Mouse (Mus musculus) heart, postnatal 10 days (tissue): Measurements from ENCODE around the gene Car1. TPM values are rescaled to one million over a fixed set of nuclear protein-coding genes. Genes with fewer than 3 reads are reported as not detected.
"Not testable (repeated sequence)": the region's sequence is repeated elsewhere in the genome, so short reads cannot be mapped to it uniquely, and the experiment has no call there.

Experiments
- DNase-seq, 2 experiments: peaks; one replicate each; pipeline ENCODE4 v3.0.0; 2021
- intact Hi-C: fragments of 180-260 bp; cut with DNase I; formaldehyde crosslinking; loops from one replicate; pipeline ENCODE4 v1.15.1; 2025
- total RNA-seq, 2 experiments: library from RNA; stranded (reverse); gene quantifications; 2 replicates each; pipeline ENCODE4 v1.2.3; 2021

Gene Car1
- total RNA-seq, 2 experiments from 2014 or later: not detected

DNA sequence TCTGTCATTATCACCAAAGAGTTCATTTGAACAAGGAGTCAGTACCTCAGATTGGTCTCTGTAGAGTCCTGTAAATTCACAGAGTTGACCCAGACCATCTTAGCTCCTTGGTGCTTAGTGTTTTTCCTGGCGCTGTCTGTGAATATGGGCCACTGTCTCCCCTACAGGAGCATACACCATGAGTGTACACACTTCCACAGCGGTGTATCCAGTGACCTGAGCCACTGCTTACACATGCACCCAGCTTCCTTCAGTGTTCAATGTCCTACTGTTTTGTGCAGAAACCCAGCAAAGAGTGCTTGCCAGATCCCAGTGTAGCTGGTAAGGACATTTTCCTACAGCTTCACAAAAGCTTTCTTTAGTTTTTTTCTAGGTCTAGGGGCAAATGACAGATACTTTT lies 22.8 kb downstream of the Car1 start:
- intact Hi-C loops: no loop called here

DNA sequence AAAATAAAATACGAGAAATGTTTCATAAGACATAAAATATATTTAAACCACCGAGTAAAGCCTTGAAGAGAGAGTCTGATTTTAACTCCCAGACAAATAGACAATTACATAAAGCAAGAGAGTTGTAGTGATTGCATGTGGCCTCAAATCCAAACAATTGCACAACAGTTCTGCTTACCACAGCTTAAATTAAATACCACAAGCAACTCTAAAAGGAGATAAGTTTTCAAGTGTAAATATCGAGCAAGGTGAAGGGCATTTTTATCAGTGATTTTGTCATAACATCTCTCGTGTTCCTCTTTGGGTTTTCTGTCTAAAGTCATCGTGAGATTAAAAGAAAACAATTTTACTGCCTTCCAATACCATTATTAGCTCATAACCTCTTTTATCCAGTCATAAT lies 25.0 kb downstream of the Car1 start:
- intact Hi-C loops: loop anchor here (5.0 kb wide), 1 partner anchor 81 kb away; no protein-coding TSS in a partner anchor

More for the DNA sequence above, 22.8 kb downstream of the Car1 start:
- no peak for DNase-seq

DNA sequence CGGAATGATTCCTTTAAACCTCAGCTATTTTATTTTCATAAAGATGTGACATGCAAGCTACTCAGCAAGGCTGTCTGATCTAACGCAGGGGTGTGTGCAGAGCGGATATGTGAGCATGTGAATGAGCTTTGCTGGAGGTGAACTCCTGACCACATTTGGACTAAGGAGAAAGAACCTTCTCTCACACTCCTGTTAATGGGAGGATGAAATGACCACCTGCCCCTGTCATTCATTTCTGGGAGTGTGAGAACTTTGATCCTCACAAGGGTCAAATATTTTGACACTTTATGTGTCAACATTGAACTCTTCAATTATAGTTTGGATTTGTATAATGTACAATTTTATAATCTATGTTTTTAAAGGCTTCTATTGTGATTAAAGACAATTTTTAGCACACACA lies 25.8 kb downstream of the Car1 start:
- intact Hi-C loops: loop anchor here (5.0 kb wide), 1 partner anchor 80 kb away; no protein-coding TSS in a partner anchor
- not testable (repeated sequence) for DNase-seq

More for the DNA sequence above, 25.0 kb downstream of the Car1 start:
- not testable (repeated sequence) for DNase-seq

GRCm38 (mm10) chr3:14780212-14780611 lies 28.0 kb downstream of the Car1 start:
- intact Hi-C loops: loop anchor here (5.0 kb wide), 1 partner anchor 78 kb away; no protein-coding TSS in a partner anchor

GRCm38 (mm10) chr3:14776497-14777162 lies 31.5 kb downstream of the Car1 start:
- intact Hi-C loops, DNase-seq: not testable (repeated sequence)

More at GRCm38 (mm10) chr3:14780212-14780611, 28.0 kb downstream of the Car1 start:
- no peak for DNase-seq

GRCm38 (mm10) chr3:14774539-14774938 lies 33.6 kb downstream of the Car1 start:
- intact Hi-C loops: loop anchor here (5.0 kb wide), 1 partner anchor 47 kb away; no protein-coding TSS in a partner anchor
- DNase-seq: not testable (repeated sequence)

DNA sequence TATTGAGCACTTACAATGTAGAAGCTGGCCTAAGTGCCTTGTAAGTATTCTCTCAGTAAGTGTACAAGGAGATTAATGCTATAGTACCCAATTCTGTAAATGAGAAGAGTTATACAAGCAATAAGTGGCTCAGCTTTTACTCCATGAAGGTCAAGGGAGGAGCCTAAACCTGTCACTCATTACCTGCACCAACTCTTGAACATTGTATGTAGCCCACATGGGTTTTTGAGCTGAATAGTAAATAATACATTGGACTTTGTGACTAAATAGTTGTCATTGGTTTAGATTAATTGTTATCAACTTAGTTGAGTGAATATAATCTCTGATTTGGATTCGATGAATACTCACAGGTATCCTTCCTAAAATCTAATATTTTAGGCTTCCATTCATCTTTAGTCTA lies 35.7 kb downstream of the Car1 start:
- intact Hi-C loops: loop anchor here (5.0 kb wide), 1 partner anchor 45 kb away; no protein-coding TSS in a partner anchor

DNA sequence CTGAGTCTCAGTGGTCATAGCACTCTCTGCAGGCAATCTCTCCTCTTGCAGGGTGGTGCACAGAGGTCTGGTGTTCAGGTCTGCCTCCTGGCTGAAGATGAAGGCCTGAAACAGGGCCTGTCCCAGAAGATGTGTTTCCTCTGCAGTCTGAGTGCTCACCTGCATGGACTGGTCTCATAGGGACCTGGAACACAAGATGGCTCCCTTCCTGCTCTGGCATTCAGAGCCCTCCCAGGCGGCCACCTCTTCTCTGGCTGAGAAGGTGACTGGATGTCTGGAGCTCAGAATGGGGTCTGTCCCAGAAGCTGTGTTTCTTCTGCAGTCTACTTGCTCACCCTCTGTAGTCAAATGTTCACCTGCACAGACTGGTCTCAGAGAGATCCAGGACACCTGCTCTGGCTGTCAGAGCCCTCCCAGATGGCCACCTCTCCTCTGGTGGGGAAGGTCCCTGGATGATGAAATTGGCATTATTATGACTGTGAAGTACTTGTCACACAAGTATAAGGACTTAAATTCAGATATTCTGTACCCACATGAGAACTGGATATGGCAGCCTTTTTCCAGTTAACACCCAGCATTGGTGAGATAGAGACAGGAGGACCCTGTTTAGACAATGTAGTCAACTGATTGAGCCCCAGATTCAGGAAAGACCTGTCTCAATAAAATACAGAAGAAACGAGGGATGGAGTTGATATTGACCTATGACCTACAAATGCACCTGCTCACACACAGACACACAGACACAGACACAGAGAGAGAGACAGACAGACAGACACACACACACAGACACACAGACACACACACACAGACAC lies 43.2 kb downstream of the Car1 start:
- DNase-seq: no peak
- intact Hi-C loops: no loop called here

More for the DNA sequence above, 35.7 kb downstream of the Car1 start:
- not testable (repeated sequence) for DNase-seq

DNA sequence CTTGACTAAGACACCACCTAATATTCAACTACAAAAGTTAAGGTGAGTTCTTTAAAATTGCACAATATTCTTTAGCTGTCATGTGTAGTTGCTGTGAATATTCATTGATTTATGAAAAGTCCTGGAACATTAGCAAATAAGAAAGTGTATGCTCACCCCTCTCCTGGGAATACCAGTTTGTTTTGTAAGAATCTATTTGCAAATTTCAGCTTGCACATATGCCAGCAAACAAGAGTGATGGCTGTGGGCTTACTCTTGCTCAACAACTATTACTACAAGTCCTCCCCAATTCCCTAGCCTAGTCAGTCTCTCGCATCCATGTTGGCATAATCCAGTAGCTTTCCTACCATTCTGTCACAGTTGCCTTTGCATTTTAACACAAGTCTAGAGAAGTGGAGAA lies 52.5 kb downstream of the Car1 start:
- intact Hi-C loops: no loop called here

GRCm38 (mm10) chr3:14746041-14746440 lies 62.1 kb downstream of the Car1 start:
- intact Hi-C loops: no loop called here
- no peak for DNase-seq

More for the DNA sequence above, 52.5 kb downstream of the Car1 start:
- no peak for DNase-seq

DNA sequence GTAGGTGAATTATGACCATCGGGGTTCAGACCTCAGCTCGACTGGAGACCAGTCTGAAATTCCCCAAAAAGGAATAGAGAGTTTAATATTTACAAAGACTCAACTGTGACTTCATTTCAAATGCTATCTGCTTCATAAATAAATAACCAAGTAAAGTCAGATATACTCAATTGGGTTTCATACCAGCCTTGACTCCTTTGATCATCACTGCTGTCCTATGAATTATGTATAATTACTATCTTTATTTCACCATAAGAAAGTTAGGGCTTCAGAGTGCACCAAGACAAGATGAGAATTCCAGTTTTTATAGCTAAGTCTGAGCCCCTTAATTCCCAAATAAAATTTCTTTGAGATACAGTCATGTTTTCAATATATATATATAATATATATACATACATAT lies 69.9 kb downstream of the Car1 start:
- no peak for DNase-seq
- intact Hi-C loops: no loop called here

DNA sequence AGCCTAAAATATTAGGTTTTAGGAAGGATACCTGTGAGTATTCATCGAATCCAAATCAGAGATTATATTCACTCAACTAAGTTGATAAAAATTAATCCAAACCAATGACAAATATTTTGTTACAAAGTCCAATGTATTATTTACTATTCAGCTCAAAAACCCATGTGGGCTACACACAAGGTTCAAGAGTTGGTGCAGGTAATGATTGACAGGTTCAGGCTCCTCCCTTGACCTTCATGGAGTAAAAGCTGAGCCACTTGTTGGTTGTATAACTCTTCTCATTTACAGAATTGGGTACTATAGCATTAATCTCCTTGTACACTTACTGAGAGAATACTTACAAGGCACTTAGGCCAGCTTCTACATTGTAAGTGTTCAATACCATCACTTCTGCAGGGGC lies 80.7 kb downstream of the Car1 start:
- not testable (repeated sequence) for DNase-seq
- intact Hi-C loops: loop anchor here (5.0 kb wide), 1 partner anchor 45 kb away; no protein-coding TSS in a partner anchor

DNA sequence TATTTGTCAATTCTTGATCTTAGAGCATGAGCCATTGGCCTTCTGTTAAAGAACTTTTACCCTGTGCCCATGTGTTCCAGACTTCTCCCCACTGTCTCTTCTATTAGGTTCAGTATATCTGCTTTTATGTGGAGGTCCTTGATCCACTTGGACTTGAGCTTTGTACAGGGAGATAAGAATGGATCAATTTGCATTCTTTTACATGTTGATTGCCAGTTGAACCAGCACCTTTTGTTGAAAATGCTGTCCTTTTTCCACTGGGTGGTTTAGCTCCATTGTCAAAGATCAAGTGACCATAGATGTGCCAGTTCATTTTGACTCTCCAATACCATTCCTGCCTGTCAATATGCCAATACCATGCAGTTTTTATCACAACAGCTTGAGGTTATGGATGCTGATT lies 82.7 kb downstream of the Car1 start:
- not testable (repeated sequence) for DNase-seq
- intact Hi-C loops: loop anchor here (5.0 kb wide), 1 partner anchor 47 kb away; no protein-coding TSS in a partner anchor

Other genes starting within 250 kb of the Car1 start
- 10 to 100 TPM; 83.2 to 93.7 TPM for gene 1810022K09Rik, start 197.1 kb downstream of the Car1 start, total RNA-seq
- gene Car13, start 166.6 kb downstream of the Car1 start, total RNA-seq: 1 to 10 TPM in 1 of 2 experiments, under 1 TPM in 1; 0.82 to 2.4 TPM
- 100 to 1,000 TPM in 1 of 2 experiments, 10 to 100 TPM in 1; 45.9 to 122 TPM for gene Car3, start 55.1 kb upstream of the Car1 start, total RNA-seq
- 1 to 10 TPM; 6.0 to 8.3 TPM for gene Car2, start 77.9 kb upstream of the Car1 start, total RNA-seq